Mouse (Mus musculus) thymus, adult 2 months (tissue): ENCODE data around the gene Gatd1.

Source experiments
- CTCF ChIP-seq: fragments of 200-500 bp; IDR thresholded peaks from 2 replicates; pipeline ENCODE4 v1.5.1; 2012; ENCODE audit warnings: mild to moderate bottlenecking, control low read depth, low read length, moderate library complexity, borderline replicate concordance; ENCODE audit not compliant: control insufficient read depth, poor library complexity, insufficient read depth; ENCODE audit errors: extremely low read depth
- POLR2A ChIP-seq: fragments of 200-500 bp; IDR thresholded peaks from 2 replicates; pipeline ENCODE4 v1.6.1; 2012; ENCODE audit warnings: mild to moderate bottlenecking, low read length, control low read depth, moderate library complexity; ENCODE audit not compliant: control insufficient read depth, poor library complexity, insufficient read depth; ENCODE audit errors: extremely low read depth

GRCm38 (mm10) chr7:141373611-141374010, 40.3 kb downstream of the Gatd1 start:
- TF ChIP-seq CTCF (no peak), POLR2A (no peak)
